Mouse (Mus musculus) left cerebral cortex, adult 8-10 months (tissue): ENCODE data around the gene Hist1h1t. TPM values are rescaled to one million over a fixed set of nuclear protein-coding genes. Genes with fewer than 3 reads are reported as not detected.
"Not testable (repeated sequence)": the region's sequence is repeated elsewhere in the genome, so short reads cannot be mapped to it uniquely, and the experiment has no call there.

ENCODE experiments used
- DNase-seq, 2 experiments: peaks; one replicate each; pipeline ENCODE4 v3.0.0; 2022; ENCODE audit warnings: low spot score in 2 of 2
- total RNA-seq, 4 experiments: library from RNA; stranded (reverse); gene quantifications; 2 replicates each; pipeline ENCODE4 v1.2.4; 2022

Hist1h1t gene
- under 1 TPM in 1 of 4 experiments, not detected in 3; 0.41 TPM for total RNA-seq

DNA sequence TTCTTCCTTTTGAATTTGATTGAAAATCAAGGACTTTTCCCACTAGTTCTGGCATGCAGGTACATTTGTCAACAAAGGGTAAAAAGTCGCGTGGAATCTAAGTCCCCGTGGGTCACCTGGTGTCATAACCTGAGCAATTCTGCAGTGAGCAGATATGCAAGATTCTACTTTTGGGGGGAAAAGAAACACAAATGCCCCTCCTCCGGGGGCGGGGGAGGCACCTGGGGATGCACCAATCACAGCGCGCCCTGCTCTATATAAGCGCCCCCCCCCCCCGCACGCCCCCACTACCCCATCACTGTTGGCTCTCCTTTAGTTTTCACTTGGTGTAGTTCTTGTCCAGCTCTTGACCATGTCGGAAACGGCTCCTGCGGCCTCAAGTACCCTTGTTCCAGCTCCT lies at the start of gene Hist1h1t:
TSS of gene Hist1h1t (plus strand) at position 301 of the 400 bp plus-strand sequence.
- no peak for DNase-seq

DNA sequence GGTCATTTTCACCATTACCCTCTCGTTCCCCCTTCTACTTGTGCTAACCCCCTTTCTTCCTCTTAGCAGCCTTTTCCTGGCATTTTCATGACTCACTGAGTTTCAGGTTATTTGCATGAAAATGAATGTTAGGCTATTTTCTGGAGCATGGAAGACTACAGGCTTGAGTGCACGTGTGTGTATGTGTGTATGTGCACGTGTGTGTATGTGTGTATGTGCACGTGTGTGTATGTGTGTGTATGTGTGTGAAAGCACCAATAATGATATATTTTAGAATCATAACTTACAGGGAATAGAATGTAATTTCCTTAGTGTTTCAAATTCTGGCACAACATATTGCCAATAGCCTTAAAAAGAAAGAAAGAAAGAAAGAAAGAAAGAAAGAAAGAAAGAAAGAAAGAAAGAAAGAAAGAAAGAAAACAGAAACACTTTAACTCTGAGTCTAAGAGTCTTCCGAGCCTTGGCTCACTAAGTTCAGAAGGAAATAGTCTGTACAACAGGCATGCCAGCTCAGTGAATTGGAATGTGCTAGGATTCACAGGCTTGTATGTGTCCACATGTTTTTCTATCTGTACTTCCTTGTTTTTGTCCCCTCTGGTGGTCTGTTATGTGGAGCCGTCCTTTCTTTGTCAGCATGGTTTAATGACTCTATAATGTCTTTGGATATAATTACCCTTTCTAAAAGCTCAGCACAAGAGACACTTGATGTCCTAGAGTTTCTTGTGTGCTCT lies 35.8 kb upstream of the Hist1h1t start:
- DNase-seq: no peak

DNA sequence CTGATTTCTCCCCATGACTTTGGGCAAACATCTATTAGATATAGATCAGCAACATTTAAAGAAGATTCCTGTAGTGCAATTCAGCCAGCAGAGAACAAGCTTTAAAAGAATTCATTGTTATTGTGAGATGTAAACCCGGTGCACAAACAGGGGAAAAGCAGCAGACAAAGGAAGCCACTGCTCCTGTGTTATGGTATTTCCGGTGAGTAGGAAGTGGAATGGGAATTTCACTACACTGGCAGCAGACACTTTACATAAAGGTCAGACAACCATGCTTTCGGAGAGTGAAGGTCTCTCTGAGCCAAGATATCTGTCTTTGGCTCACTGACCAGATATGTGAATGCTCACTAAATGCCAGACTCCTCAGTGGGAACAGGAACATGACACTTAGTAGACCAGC lies 33.1 kb upstream of the Hist1h1t start:
- no peak for DNase-seq

DNA sequence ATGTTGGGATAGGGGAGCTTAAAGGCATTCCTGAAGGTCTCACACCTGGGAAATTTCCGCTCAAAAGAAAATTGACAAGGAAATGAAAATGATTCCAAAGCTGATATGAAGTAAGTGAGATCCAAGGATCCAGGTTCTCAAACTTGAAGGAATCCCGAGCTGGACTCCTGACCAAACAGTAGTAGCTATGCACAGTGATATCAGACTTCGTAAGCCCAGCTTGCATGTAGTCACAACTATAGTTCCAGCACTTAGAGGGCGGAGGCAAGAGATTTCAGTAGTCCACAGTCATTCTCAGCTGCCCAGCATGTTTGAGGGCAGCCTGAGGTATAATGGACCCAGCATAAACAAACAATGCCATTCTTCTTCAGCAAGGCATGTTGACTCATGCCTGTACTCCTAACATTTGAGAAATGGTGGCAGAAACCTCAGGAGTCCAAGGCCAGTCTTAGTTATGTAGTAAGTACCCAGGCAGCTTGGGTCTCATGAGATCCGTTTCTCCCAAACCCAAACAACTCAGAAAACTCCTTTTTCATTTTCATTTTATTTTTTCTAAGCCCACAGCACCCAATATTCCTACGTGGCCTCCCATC lies 13.5 kb upstream of the Hist1h1t start:
- no peak for DNase-seq

DNA sequence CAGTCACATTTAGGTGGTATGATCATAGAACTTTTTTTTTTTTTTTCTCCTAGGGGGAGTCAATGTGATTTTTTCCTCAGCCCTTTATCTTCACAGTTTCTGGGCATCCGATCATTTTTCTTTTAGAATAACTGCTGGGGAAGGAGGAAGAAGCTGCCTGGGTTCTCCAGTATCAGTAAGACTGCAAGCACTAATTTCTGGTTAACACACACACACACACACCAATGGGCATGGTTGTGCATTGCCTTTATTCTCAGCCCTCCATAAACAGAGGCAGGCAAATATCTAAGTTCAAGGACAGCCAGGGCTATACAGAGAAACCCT lies 13.0 kb upstream of the Hist1h1t start:
- DNase-seq: no peak

DNA sequence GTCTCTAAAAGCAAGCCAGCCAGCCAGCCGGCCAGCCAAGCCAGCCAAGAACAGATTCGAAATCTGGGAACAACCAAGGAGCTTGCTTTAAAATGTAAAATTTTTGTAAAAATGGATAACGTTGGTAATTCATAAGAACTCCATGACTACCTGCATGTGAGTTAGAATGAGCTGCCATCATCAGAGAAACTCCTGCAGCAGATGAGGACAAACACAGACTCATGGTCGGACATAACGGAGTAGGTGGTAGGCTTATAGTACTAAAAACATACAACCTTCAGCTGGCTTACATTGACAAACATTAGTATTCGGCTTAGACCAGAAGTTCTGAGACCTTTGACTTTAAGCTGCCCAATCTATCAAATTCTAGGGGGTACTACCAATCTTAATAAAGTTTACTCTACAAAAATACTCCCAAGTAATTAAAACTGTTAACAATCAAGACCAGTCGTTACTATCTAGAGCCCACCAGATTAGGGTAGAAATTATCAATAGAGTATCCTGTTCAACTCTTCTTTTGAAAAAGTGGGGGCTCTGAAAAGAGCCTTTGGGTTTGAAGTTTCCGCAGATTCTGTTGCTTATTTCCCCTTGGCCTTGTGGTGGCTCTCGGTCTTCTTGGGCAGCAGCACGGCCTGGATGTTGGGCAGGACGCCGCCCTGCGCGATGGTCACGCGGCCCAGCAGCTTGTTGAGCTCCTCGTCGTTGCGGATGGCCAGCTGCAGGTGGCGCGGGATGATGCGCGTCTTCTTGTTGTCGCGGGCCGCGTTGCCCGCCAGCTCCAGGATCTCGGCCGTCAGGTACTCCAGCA lies 12.5 kb upstream of the Hist1h1t start:
- not testable (repeated sequence) for DNase-seq

DNA sequence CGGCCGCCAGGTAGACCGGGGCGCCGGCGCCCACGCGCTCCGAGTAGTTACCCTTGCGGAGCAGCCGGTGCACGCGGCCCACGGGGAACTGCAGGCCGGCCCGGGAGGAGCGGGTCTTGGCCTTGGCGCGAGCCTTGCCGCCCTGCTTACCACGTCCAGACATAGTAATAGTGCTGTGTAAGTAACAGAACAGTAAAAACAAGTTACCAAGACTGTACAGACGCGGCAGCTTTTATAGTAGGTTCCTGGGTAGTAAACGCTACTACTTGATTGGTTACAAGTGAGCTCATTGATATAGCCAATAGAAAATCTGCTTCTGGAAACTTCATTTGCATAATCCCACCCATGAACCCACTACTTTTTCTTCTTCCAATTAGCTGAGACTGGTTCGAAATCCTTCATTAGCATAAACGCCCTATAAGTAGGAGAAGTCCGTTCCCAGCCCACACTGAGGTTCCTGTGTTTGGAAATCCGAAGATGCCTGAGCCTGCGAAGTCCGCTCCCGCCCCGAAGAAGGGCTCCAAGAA lies 11.8 kb upstream of the Hist1h1t start, which contains the start of the genes Hist1h2ac and Hist1h2bc:
TSS of gene Hist1h2ac (minus strand) at position 194 of the 527 bp plus-strand sequence.
TSS of gene Hist1h2bc (plus strand) at position 445 of the 527 bp plus-strand sequence.
- DNase-seq: peak; percentile 82 to 88

DNA sequence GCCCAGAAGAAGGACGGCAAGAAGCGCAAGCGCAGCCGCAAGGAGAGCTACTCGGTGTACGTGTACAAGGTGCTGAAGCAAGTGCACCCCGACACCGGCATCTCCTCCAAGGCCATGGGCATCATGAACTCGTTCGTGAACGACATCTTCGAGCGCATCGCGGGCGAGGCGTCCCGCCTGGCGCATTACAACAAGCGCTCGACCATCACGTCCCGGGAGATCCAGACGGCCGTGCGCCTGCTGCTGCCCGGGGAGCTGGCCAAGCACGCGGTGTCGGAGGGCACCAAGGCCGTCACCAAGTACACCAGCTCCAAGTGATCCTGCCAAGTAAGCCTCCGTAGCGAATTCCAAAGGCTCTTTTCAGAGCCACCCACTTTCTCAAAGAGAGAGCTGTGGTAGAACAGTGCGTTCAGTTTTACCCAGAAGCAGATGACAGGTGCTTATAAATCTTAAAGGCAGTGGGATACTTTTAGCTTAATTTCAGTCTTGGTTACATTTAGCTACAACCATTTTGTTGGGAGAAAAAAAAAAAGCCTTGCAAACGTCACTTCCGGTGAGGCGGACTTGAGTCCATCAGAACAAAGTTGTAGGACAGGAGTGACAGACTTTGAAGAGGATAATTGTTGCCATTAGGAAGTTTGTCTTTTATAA lies 11.2 kb upstream of the Hist1h1t start:
- DNase-seq: peak in 1 of 2 experiments; percentile 17

DNA sequence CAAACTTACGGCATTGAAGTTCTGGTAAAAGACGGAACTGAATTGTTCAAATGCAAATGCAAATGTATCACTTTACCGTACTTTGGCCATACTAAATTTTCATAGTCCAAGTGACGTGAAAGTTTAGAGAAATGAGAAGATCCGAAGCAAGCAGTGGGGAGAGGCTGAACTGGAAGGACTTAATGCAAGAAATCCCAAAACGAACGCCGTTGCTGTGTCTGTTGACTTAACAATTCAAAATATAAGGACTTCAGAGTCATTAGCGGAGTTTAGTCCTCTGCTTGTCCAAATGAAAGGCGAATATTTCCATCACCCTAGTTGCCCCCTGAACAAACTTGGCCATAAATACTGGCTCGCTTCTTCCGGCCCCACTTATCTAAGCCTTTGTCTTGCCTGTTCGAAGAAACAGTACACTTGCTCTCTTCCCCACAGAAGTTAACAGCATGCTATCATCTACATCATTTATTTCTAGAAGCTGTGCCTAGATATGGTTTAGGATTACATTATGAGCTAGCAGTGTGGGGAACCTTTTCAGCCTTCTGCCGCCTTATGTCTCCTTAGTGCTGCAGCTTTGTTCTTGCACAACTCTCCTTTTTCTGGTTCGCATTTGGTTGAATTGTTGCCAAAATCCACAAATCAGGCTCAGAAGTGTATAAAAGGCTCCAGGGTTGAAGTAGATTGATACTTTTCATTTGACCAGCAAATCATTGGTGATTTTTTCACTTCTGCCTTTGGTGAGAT lies 10.3 kb upstream of the Hist1h1t start:
- DNase-seq: no peak

DNA sequence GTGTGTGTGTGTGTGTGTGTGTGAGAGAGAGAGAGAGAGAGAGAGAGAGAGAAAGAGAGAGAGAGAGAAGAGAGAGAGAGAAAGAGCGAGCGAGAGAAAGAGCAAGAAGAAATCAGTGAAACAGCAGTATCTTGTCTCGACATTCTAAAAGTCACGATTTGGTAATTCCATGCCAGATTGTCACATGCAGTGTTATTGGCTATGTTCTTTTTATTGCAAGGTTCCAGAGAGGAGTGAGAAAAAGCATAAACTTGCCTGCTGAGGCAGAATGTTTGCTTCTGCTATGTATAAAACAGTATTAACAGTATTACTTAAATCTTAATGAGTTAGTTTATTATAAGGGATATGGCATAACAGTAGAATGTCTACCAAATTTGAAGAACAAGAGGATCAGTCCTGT lies 9.6 kb upstream of the Hist1h1t start:
- no peak for DNase-seq

DNA sequence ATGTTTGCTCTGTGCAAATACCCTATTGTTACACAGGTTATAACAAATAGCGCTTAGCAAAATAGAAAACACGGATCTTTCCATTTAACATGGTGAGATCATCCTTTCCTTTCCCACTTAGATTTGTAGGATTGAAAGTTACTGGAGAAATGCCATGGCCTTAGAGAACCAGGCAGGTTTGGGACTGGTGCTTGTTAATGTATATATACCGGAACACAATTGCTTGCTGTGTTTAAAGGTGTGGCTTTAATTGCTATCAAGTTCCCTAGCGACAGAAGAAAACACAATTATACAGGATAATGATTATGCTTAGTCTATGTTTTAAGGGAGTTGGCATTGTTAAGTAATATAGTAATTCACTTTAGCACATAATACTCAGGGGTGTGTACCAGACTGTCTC lies 8.4 kb upstream of the Hist1h1t start:
- DNase-seq: no peak

DNA sequence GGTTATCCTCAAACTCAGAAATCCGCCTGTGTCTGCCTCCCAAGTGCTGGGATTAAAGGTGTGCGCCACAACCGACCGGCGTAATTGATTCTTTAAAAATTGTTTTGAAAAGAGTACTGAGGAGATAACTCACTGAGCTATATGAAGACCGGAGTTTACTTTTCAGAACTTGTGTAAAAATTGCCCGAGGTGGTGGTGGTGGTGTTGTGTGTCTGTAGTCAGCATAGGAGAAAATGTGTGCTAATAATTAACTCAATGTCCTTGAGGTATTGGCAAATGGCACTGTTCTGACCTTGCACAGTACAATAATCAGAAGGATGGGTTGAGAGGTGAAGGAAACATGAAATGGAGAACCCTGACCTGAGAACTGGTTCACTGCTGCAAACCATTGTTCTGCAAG lies 7.7 kb upstream of the Hist1h1t start:
- DNase-seq: no peak

DNA sequence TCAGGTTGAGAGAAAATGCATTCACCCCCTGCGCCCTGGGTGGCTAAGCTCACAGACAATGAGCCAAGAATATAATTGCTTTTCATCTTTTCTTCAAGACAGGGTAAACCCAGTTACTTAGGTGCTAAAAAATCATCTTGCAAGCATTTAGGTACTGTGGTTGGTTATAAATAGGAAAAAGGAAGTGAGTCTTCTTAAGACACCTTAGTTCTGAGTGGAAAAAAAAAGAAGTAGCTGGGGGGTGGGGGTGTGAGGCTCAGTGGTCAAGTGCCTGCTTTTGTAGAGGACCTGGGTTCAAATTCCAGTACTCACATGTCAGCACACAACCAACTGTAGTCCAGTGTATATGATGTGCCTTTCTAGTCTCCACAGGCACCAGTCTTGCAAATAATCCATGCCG lies 6.7 kb upstream of the Hist1h1t start:
- no peak for DNase-seq

DNA sequence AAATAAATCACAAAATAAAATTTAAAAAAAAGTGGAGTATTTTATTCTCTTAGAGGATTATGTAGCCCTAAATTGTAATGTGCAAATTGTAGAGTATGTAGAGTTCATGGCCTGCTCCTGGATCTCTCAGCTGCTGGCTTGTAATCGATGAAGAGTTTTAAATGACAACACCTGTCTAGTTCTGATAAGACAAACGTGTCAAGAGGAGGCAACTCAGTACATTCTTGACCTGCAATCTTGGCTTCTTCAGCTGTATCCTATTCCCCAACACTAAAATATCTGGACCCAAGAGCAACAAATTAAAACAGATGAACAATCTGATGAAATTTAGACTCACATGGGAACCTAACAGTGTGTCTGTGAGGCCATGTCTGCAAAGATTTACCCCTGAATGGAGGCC lies 6.2 kb upstream of the Hist1h1t start:
- DNase-seq: no peak

DNA sequence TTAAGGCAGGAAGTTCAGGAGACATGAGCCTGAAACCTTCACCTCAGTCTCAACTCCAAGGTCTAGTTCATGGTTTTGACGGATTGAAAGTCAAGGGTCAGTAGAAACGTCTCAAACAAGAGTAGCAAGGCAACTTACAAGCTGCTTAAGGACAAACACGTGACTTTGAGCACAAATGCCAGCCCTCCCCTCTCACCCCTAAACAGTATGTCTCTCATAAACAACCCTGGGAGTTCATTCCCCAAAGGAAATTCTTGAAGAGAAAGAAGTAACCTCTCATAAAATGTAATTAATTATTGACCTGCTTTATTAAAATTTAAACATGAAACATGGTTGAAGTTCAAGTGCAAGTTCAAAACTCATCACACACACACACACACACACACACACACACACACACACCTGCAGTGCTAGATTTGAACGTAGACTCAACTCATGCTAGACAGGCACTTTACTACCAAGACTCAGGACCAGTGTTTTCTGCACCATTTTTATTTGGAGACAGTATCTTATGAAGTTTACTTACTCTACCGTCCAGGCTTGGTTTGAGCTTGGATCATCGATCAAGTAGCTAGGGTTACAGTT lies 1.7 kb upstream of the Hist1h1t start:
- no peak for DNase-seq

DNA sequence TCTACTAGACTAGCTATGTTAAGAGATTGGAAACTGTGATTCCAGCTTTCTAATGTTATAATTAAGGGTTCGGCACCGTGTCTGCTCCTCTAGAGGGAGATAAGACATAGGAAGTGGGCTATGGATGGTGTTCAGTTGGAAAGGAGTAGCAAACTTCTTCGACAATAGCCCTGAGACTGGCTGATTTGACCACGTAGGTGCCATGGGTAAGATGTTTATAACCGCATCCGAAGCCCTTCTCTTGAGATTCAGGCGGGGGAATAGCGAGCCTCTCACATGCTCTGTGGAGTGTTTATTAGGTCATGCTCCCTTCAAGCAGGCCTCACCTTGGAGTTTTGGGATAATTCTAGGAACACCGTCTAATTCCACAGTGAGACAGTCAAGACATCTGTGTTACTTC lies 658 bp upstream of the Hist1h1t start:
- no peak for DNase-seq

DNA sequence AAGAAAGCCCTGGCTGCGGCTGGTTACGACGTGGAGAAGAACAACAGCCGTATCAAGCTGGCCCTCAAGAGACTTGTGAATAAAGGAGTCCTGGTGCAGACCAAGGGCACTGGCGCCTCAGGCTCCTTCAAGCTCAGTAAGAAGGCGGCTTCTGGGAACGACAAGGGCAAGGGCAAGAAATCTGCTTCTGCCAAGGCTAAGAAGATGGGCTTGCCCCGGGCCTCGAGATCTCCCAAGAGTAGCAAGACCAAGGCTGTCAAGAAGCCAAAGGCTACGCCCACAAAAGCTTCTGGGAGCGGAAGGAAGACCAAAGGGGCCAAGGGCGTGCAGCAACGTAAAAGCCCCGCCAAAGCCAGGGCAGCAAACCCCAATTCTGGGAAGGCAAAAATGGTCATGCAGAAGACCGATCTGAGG lies 454 bp downstream of the Hist1h1t start:
- DNase-seq: no peak

DNA sequence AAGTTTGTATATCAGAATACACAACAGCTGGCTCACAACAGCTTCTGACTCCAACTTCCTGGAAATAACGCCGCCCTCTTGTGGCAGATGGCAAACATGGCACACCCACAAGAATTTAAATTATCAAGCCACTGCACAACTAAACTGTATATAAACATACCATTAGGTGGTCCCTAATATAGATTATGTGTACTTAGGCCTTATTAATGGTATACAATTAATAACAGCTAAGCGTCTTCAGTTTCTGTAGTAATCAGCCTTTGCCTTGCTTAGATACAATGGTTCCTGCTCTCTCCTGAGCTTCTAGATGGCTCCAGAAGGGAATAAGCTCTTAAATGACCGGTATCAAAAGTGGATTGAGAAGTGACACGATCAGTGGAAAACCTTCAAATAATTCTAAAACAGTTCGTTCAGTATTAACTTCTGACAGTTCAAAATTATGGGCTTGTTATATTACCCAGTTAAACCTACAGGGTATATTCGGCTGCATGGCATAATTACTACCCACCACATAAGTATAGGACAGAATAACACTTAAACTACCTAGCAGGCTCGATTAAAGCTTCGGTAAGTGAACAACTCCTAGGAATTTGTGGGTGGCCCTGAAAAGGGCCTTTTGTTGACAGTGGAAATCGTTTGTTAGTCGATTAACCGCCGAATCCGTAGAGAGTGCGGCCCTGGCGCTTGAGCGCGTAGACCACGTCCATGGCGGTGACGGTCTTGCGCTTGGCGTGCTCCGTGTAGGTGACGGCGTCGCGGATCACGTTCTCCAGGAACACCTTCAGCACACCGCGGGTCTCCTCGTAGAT lies 2.1 kb downstream of the Hist1h1t start:
- DNase-seq: no peak

DNA sequence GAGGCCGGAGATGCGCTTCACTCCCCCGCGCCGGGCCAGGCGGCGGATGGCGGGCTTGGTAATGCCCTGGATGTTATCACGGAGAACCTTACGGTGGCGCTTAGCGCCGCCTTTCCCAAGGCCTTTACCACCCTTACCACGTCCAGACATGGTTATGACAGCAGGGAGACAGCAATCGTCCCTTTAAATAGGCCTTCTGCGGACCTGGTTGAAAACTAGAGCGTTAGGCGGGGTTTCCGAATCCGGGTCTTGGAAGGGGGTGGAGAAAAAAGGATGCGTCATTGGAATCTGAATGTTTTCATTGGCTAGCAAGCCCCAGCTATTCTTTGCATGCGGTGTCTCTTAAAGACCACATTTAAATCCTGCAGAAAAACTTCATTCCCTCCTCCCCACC lies 2.7 kb downstream of the Hist1h1t start, which contains the start of gene Hist1h4c:
TSS of gene Hist1h4c (minus strand) at position 155 of the 394 bp plus-strand sequence.
- peak; percentile 96 to 100 for DNase-seq

DNA sequence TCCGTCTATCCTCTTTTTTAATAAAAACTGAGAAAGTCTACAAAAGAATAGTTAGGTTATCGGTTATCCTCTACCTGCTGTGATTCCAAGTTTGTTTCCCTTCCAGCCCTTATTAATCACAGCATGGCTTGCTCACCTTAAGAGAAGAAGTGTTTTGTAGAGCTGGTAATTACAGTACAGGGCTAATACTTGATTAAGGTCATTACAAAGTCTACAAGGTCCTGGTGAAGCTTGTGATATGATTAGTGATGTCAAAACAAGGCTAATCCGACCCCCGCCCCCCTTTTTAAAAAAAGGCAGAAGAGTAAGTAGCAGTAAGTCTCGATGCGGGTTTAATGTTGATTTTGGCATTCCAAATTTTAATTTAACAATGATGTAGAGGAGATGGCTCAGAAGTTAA lies 3.4 kb downstream of the Hist1h1t start:
- no peak for DNase-seq
